Mouse (Mus musculus) hindbrain, embryonic 16.5 days (tissue): Measurements from ENCODE around the gene Ifne. TPM values are rescaled to one million over a fixed set of nuclear protein-coding genes. Genes with fewer than 3 reads are reported as not detected.

Source experiments
- microRNA counts: library from miRNA; unstranded; fragments of <30 nt; microRNA quantifications from one replicate; lab custom pipeline; 2016
- microRNA-seq: library from miRNA; unstranded; fragments of <30 nt; microRNA quantifications from one replicate; pipeline ENCODE4, GENCODE M21; 2017
- polyA plus RNA-seq: library from polyadenylated mRNA; unstranded; fragments of >200 nt; fragmentation: Nextera tagmentation; extraction: Ambion mirVana; gene quantifications from 2 replicates; pipeline ENCODE4 v1.2.1, GENCODE M21; 2015

Ifne gene
- polyA plus RNA-seq, 1 experiment from 2014 or later = not detected

MicroRNAs within 50 kb of the gene (microRNA counts, 519-probe panel; counts per million panel counts)
- 2,167 counts per million, percentile 40 among the panel's probes with 10 or more counts for microRNA mmu-miR-31 (lab: Ali Mortazavi, UCI)

Small RNA genes lying within 50 kb of the gene (microRNA-seq; reads per million reads assigned to microRNA genes)
- 120 reads per million, percentile 51 among the genes with 10 or more reads in this experiment for gene Mir31

Other genes starting within 250 kb of the Ifne start
- gene C87499, start 245.8 kb downstream of the Ifne start, polyA plus RNA-seq = not detected in 2 replicates
- not detected in 2 replicates for gene Ifna13, start 235.7 kb downstream of the Ifne start, polyA plus RNA-seq
- gene Ifna16, start 203.3 kb downstream of the Ifne start, polyA plus RNA-seq = not detected in 2 replicates
- not detected in 2 replicates for gene Ifna2, start 196.3 kb downstream of the Ifne start, polyA plus RNA-seq
- gene Ifnab, start 188.8 kb downstream of the Ifne start, polyA plus RNA-seq = not detected in 2 replicates
- gene Gm26566, start 158.4 kb downstream of the Ifne start, polyA plus RNA-seq = 1.3 and 1.5 TPM in 2 replicates
- 90.3 and 104 TPM in 2 replicates for gene Klhl9, start 157.7 kb downstream of the Ifne start, polyA plus RNA-seq
- gene Gm13271, start 125.3 kb downstream of the Ifne start, polyA plus RNA-seq = not detected in 2 replicates
- not detected in 2 replicates for gene Gm13283, start 120.1 kb downstream of the Ifne start, polyA plus RNA-seq
- not detected in 2 replicates for gene Gm13290, start 106.4 kb downstream of the Ifne start, polyA plus RNA-seq
- gene Gm13289, start 103.3 kb downstream of the Ifne start, polyA plus RNA-seq = not detected in 2 replicates
- not detected in 2 replicates for gene Gm13272, start 100.4 kb downstream of the Ifne start, polyA plus RNA-seq
- gene Ifnz, start 98.1 kb downstream of the Ifne start, polyA plus RNA-seq = not detected in 2 replicates
- not detected in 2 replicates for gene Gm13276, start 94.5 kb downstream of the Ifne start, polyA plus RNA-seq
- not detected in 2 replicates for gene Gm13277, start 91.6 kb downstream of the Ifne start, polyA plus RNA-seq
- not detected in 2 replicates for gene Gm13278, start 88.7 kb downstream of the Ifne start, polyA plus RNA-seq
- gene Gm13275, start 85.7 kb downstream of the Ifne start, polyA plus RNA-seq = not detected in 2 replicates
- gene Gm13279, start 82.8 kb downstream of the Ifne start, polyA plus RNA-seq = not detected in 2 replicates
- 0.21 TPM in 1 of 2 replicates, not detected in the other for gene Gm13285, start 80.5 kb downstream of the Ifne start, polyA plus RNA-seq
- not detected in 2 replicates for gene Gm13287, start 76.9 kb downstream of the Ifne start, polyA plus RNA-seq
- not detected in 2 replicates for gene Gm13288, start 74.7 kb downstream of the Ifne start, polyA plus RNA-seq
- not detected in 2 replicates for gene Ifna7, start 64.0 kb downstream of the Ifne start, polyA plus RNA-seq
- gene Ifna11, start 60.2 kb downstream of the Ifne start, polyA plus RNA-seq = not detected in 2 replicates
- gene Ifna6, start 52.8 kb downstream of the Ifne start, polyA plus RNA-seq = not detected in 2 replicates
- not detected in 2 replicates for gene Ifna5, start 44.7 kb downstream of the Ifne start, polyA plus RNA-seq
- gene Ifna4, start 38.3 kb downstream of the Ifne start, polyA plus RNA-seq = not detected in 2 replicates
- not detected in 2 replicates for gene Ifna1, start 30.1 kb downstream of the Ifne start, polyA plus RNA-seq